Mouse (Mus musculus) intestine, postnatal 0 days (tissue): ENCODE measurements at regions not wholly inside any gene's neighbourhood (a gene's known extent, or its start where the extent isn't known, plus 50 kb on each side); places are given as distances from the start of the nearest gene placed in this dataset.

Experiments
- ATAC-seq: fragments of 200-750 bp; cut with Nextera tagmentation; 2 replicates; pipeline ENCODE4 v1.8.0; 2017; ENCODE audit warnings: mild to moderate bottlenecking, moderate TSS enrichment, moderate library complexity
- H3K27ac ChIP-seq: fragments of 300-500 bp; sonication (generic); 2 replicates; pipeline ENCODE4 v1.5.1; 2014; ENCODE audit warnings: mild to moderate bottlenecking, low read depth, low read length, moderate library complexity
- H3K27me3 ChIP-seq: fragments of 300-500 bp; sonication (generic); replicated peaks from 2 replicates; pipeline ENCODE4 v1.6.1; 2014; ENCODE audit warnings: low read length, mixed read lengths; ENCODE audit not compliant: control insufficient read depth, insufficient read depth
- H3K36me3 ChIP-seq: fragments of 300-500 bp; sonication (generic); 2 replicates; pipeline ENCODE4 v1.6.1; 2014; ENCODE audit warnings: mild to moderate bottlenecking, moderate library complexity; ENCODE audit not compliant: control insufficient read depth, insufficient read depth
- H3K4me1 ChIP-seq: fragments of 300-500 bp; sonication (generic); replicated peaks from 2 replicates; pipeline ENCODE4 v1.6.1; 2014; ENCODE audit warnings: antibody characterized with exemption, low read length, mixed read lengths; ENCODE audit not compliant: control insufficient read depth, insufficient read depth
- H3K4me2 ChIP-seq: fragments of 300-500 bp; sonication (generic); replicated peaks from 2 replicates; pipeline ENCODE4 v1.6.1; 2014; ENCODE audit warnings: low read depth, mild to moderate bottlenecking, moderate library complexity
- H3K4me3 ChIP-seq: fragments of 300-500 bp; sonication (generic); 2 replicates; pipeline ENCODE4 v1.5.1; 2014; ENCODE audit warnings: low read depth, low read length
- H3K9ac ChIP-seq: fragments of 300-500 bp; sonication (generic); 2 replicates; pipeline ENCODE4 v1.6.1; 2014; ENCODE audit warnings: mild to moderate bottlenecking, low read depth, low read length
- H3K9me3 ChIP-seq: fragments of 300-500 bp; sonication (generic); 2 replicates; pipeline ENCODE4 v1.6.1; 2016; ENCODE audit warnings: mixed run types; ENCODE audit not compliant: control insufficient read depth
- CTCF ChIP-seq: sonication (generic); IDR thresholded peaks from 2 replicates; pipeline ENCODE4 v1.5.1; 2016; ENCODE audit warnings: low read depth, mild to moderate bottlenecking, control low read depth, antibody characterized with exemption, moderate library complexity
- WGBS: fragments of 180-500 bp; shearing (Covaris S2); extraction: QIAGEN DNeasy Blood & Tissue Kit; methylation state at CpG from one replicate; pipeline ENCODE4 v1.1.7; 2014; 5-methylcytosine and 5-hydroxymethylcytosine counted together

GRCm38 (mm10) chr12:9518782-9519181 is 51.1 kb upstream of the Osr1 start:
- H3K4me3 ChIP-seq, result no peak overlapping the region
- 70% methylated on average over 7 of the region's 7 CpGs for WGBS
- no peaks in the 10 kb centered on the region for H3K4me1 ChIP-seq
- no peaks in the 10 kb centered on the region for H3K36me3 ChIP-seq
- ATAC-seq, result no peak
- H3K9ac ChIP-seq, result no peak overlapping the region
- no peak overlapping the region for H3K4me2 ChIP-seq
- no peaks in the 10 kb centered on the region for H3K9me3 ChIP-seq
- TF ChIP-seq CTCF, result peak; percentile 25; the same call in 1 of the 2 replicates
- H3K27ac ChIP-seq, result no peak overlapping the region
- H3K27me3 ChIP-seq, result no peaks in the 10 kb centered on the region

GRCm38 (mm10) chr12:9519346-9519745 is 50.6 kb upstream of the Osr1 start:
- no peak for ATAC-seq
- WGBS, result 69% methylated on average over 3 of the region's 3 CpGs
- no peaks in the 10 kb centered on the region for H3K27me3 ChIP-seq
- no peak overlapping the region for H3K4me3 ChIP-seq
- H3K4me1 ChIP-seq, result no peaks in the 10 kb centered on the region
- H3K9ac ChIP-seq, result no peak overlapping the region
- no peaks in the 10 kb centered on the region for H3K36me3 ChIP-seq
- no peaks in the 10 kb centered on the region for H3K9me3 ChIP-seq
- no peak for TF ChIP-seq CTCF
- H3K27ac ChIP-seq, result no peak overlapping the region
- no peak overlapping the region for H3K4me2 ChIP-seq
